ENCODE assay signal across 8 mouse cellular contexts in the genomic region with DNA sequence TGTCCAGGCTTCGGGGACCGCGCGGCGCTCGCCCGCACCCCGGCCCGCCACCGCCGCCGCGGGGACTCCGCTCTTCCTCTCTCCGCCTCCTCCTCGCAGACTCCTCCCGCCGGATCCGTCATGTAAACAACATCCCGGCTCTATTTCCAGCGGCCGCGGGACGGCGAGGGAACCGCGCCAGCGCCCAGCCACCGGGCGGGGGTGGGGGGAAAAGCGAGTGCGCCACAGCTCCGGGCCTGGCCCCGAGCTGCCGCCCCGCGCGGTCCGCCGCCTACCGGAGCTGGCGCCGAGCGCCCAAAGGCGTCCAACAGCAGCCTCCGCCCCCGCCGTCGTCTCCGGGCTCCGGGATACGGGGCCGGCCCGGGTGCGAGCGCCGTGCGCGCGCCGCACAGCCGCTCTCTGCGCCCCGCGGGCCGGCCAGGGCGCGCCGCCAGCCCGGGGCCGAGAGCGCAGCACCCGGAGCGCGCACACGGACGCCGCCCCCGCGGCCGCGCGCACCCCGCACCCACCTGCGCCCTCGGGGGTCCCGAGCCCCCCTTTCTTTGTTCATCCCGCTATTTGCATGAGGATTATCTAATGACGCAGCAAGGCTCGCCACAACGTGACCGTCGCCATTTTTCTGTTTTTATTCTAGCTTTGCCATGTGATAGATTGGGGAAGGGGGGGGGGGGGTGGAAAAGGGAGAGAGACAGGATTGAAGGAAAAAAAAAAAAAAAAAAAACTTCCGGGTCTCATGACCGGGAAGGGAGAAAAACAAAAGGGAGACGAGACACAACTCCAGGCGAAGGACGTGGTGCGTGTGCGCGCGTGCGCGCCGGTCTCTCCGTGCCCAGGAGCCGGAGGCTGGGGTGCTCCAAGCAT.
DNase-seq lines count a peak whose midpoint lies in the region; ATAC-seq and TF ChIP-seq lines count a peak whose summit lies in the region.

No protein-coding gene starts in this region.

- peaks cover 3% of the 10 kb centered on the region for H3K4me1 ChIP-seq in brown adipose tissue, adult 24 weeks (ENCODE audit: control insufficient read depth, insufficient read depth, insufficient read length, low read length)
- H3K4me1 ChIP-seq in forebrain, embryonic 12.5 days, result peaks cover 31% of the 10 kb centered on the region
- H3K4me1 ChIP-seq in heart, postnatal 0 days (ENCODE audit: control insufficient read depth, insufficient read depth), result 0 out of 2 replicates have a peak, but pooled peaks cover 10% of the 10 kb centered on the region
- peaks cover 36% of the 10 kb centered on the region for H3K4me1 ChIP-seq in liver, embryonic 15.5 days (replicated peaks)
- peaks cover 35% of the 10 kb centered on the region for H3K4me1 ChIP-seq in neural tube, embryonic 12.5 days
- H3K4me1 ChIP-seq in stomach, postnatal 0 days (replicated peaks; ENCODE audit: control insufficient read depth, insufficient read depth), result no peaks in the 10 kb centered on the region

- peak overlapping the region; percentile 87 for H3K4me3 ChIP-seq in brown adipose tissue, adult 24 weeks (ENCODE audit: insufficient read depth, low read depth, low read length)
- peak overlapping the region; percentile 84 for H3K4me3 ChIP-seq in forebrain, embryonic 12.5 days (replicated peaks)
- H3K4me3 ChIP-seq in heart, postnatal 0 days (ENCODE audit: low read depth, low read length), result peak overlapping the region; percentile 76
- peak overlapping the region; percentile 74 for H3K4me3 ChIP-seq in liver, embryonic 15.5 days (replicated peaks)
- H3K4me3 ChIP-seq in neural tube, embryonic 12.5 days, result peak overlapping the region; percentile 91
- H3K4me3 ChIP-seq in stomach, postnatal 0 days (ENCODE audit: low read depth, low read length), result peak overlapping the region; percentile 89

- TF ChIP-seq CTCF in heart, postnatal 0 days (IDR thresholded peaks at IDR 0.05; ENCODE audit: low read depth), result no peak
- TF ChIP-seq CTCF in stomach, postnatal 0 days (IDR thresholded peaks at IDR 0.05; ENCODE audit: low read depth), result no peak

- no peak for TF ChIP-seq EP300 in heart, postnatal 0 days (IDR thresholded peaks at IDR 0.05; ENCODE audit: low read depth)
- TF ChIP-seq EP300 in stomach, postnatal 0 days (optimal IDR thresholded peaks at IDR 0.05), result no peak

- peak; percentile 73 for DNase-seq in CD4-positive helper T cell, adult 2 months (ENCODE audit: low read depth, low spot score)
- peak; percentile 68 for DNase-seq in heart, postnatal 0 days (ENCODE audit: low spot score)
- peak; percentile 91 to 92 for DNase-seq in kidney, postnatal 36 days
- DNase-seq in stomach, postnatal 0 days (ENCODE audit: low spot score), result peak; percentile 84

- H3K27ac ChIP-seq in brown adipose tissue, adult 24 weeks (replicated peaks; ENCODE audit: low read depth, low read length), result peak overlapping the region; percentile 93
- H3K27ac ChIP-seq in forebrain, embryonic 12.5 days, result peak overlapping the region; percentile 96
- peak overlapping the region; percentile 93 for H3K27ac ChIP-seq in heart, postnatal 0 days (ENCODE audit: low read depth)
- peak overlapping the region; percentile 67 for H3K27ac ChIP-seq in liver, embryonic 15.5 days (replicated peaks)
- peak overlapping the region; percentile 94 for H3K27ac ChIP-seq in neural tube, embryonic 12.5 days
- H3K27ac ChIP-seq in stomach, postnatal 0 days (replicated peaks), result peak overlapping the region; percentile 98

- H3K4me2 ChIP-seq in forebrain, embryonic 12.5 days, result peak overlapping the region; percentile 86
- H3K4me2 ChIP-seq in heart, postnatal 0 days (ENCODE audit: low read depth, low read length), result peak overlapping the region; percentile 95
- H3K4me2 ChIP-seq in liver, embryonic 15.5 days, result peak overlapping the region; percentile 93
- H3K4me2 ChIP-seq in neural tube, embryonic 12.5 days (replicated peaks), result peak overlapping the region; percentile 77
- peak overlapping the region; percentile 90 for H3K4me2 ChIP-seq in stomach, postnatal 0 days (replicated peaks; ENCODE audit: low read depth)

- H3K9ac ChIP-seq in forebrain, embryonic 12.5 days, result peak overlapping the region; percentile 94
- H3K9ac ChIP-seq in heart, postnatal 0 days (replicated peaks; ENCODE audit: low read depth, low read length), result peak overlapping the region; percentile 89
- peak overlapping the region; percentile 65 for H3K9ac ChIP-seq in liver, embryonic 15.5 days
- H3K9ac ChIP-seq in neural tube, embryonic 12.5 days, result peak overlapping the region; percentile 91
- peak overlapping the region; percentile 97 for H3K9ac ChIP-seq in stomach, postnatal 0 days (ENCODE audit: low read length)

- under 1% methylated on average over 100 of the region's 107 CpGs for WGBS in forebrain, embryonic 12.5 days
- under 1% methylated on average over 103 of the region's 107 CpGs for WGBS in heart, postnatal 0 days
- under 1% methylated on average over 99 of the region's 107 CpGs for WGBS in liver, embryonic 15.5 days (ENCODE audit: insufficient replicate concordance)
- under 1% methylated on average over 99 of the region's 107 CpGs for WGBS in neural tube, embryonic 12.5 days
- under 1% methylated on average over 73 of the region's 107 CpGs for WGBS in stomach, postnatal 0 days

- H3K9me3 ChIP-seq in forebrain, embryonic 12.5 days, result no peaks in the 10 kb centered on the region
- H3K9me3 ChIP-seq in heart, postnatal 0 days (replicated peaks; ENCODE audit: control insufficient read depth, low read length), result no peaks in the 10 kb centered on the region
- no peaks in the 10 kb centered on the region for H3K9me3 ChIP-seq in liver, embryonic 15.5 days (replicated peaks)
- no peaks in the 10 kb centered on the region for H3K9me3 ChIP-seq in neural tube, embryonic 12.5 days
- H3K9me3 ChIP-seq in stomach, postnatal 0 days (ENCODE audit: control insufficient read depth, low read length), result no peaks in the 10 kb centered on the region

- no peaks in the 10 kb centered on the region for H3K36me3 ChIP-seq in forebrain, embryonic 12.5 days (replicated peaks)
- no peaks in the 10 kb centered on the region for H3K36me3 ChIP-seq in heart, postnatal 0 days (replicated peaks; ENCODE audit: control insufficient read depth, insufficient read depth, low read length)
- H3K36me3 ChIP-seq in liver, embryonic 15.5 days (replicated peaks), result no peaks in the 10 kb centered on the region
- no peaks in the 10 kb centered on the region for H3K36me3 ChIP-seq in neural tube, embryonic 12.5 days
- no peaks in the 10 kb centered on the region for H3K36me3 ChIP-seq in stomach, postnatal 0 days (ENCODE audit: control insufficient read depth, insufficient read depth, low read length)

- no peaks in the 10 kb centered on the region for H3K27me3 ChIP-seq in forebrain, embryonic 12.5 days
- H3K27me3 ChIP-seq in heart, postnatal 0 days (ENCODE audit: control insufficient read depth, insufficient read depth, low read length), result no peaks in the 10 kb centered on the region
- H3K27me3 ChIP-seq in liver, embryonic 15.5 days, result peaks cover 24% of the 10 kb centered on the region
- no peaks in the 10 kb centered on the region for H3K27me3 ChIP-seq in neural tube, embryonic 12.5 days (replicated peaks)
- H3K27me3 ChIP-seq in stomach, postnatal 0 days (ENCODE audit: control insufficient read depth, insufficient read depth, low read length), result no peaks in the 10 kb centered on the region

- peak; percentile 88 for ATAC-seq in forebrain, embryonic 12.5 days (ENCODE audit: low FRiP score)
- ATAC-seq in heart, postnatal 0 days (ENCODE audit: insufficient read depth, low read depth), result peak; percentile 85
- ATAC-seq in liver, embryonic 15.5 days (ENCODE audit: insufficient read depth), result peak; percentile 79
- ATAC-seq in neural tube, embryonic 12.5 days (ENCODE audit: low FRiP score, low read depth), result peak; percentile 86
- peak; percentile 84 for ATAC-seq in stomach, postnatal 0 days (ENCODE audit: low FRiP score, low TSS enrichment)

Comparison
In these comparisons a context has a peak if more than half of its experiments do, and no peak if none do; other contexts are left out.
1. Peak in every context shown above with its lines: DNase-seq, ATAC-seq, H3K4me3 ChIP-seq and H3K27ac ChIP-seq.